Mouse (Mus musculus): ENCODE results near the gene Apoe. TPM values are rescaled to one million over a fixed set of nuclear protein-coding genes. Genes with fewer than 3 reads are reported as not detected.

Apoe gene
- total and polyA plus RNA-seq, 3 experiments = 6.2 to 16.7 (median 10.0) TPM

DNA sequence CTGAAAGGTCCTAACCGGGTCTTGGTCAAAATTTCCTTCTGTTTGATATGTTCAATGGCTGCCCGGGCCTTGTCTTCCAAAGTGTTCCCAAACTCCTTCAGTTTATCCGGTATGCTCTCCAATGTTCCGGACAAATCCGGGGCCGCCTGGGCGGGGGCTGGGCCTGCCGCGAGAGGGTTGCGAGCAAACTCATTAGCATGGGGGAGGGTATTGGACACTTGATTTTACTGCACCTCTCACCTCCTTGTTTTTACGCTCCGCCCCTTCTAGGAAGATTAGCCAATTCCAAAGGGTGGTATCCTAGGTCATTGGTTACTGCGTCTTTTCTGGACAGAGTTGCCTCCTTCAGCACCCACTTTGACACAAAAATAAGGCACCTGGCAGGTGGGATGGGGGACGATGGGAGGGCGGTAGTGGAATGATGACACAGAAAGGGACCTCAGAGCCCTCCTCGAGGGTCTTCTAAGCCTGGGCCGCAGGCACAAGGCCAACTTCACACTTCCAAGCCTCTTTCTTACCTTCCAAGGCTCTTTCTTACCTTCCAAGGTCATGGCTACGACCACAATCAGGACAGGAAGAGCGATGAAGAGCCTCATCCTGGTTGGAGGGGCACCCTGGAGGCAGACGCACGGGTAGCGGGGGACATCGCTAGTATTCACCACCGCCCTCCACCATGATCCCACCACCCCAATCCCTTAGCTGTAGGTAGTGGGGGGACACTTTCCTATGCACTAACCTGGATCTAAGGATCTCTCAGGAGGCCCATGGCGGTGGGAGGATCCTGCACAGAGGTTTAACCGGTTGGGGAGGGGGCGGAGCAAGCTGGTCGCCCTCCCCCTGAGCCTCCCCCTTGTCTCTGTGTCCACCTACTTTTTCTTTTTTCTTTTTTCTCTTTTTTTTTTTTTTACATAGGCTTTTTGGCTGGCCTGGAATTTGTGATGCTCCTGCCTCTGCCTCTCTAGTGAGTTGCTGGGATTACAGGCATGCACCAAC, 6.8 kb downstream of the Apoe start, which contains the start of gene Apoc1:
Apoc1 (minus strand) TSS at position 788 of the 993 bp plus-strand sequence.
- Histone ChIP-seq H3K27ac (ENCODE audit: insufficient read depth, low read depth) (no peak within 1 kb of the TSS), H3K4me2 (ENCODE audit: insufficient read depth, low read depth, poor library complexity, severe bottlenecking) (no peak within 1 kb of the TSS), H3K9ac (ENCODE audit: insufficient read depth, low read depth) (no peak within 1 kb of the TSS), H3K9me3 (replicated peaks; ENCODE audit: low read length) (peaks cover 5% of the 10 kb centered on the region), H3K36me3 (replicated peaks in 1 of 2; ENCODE audit: control insufficient read depth in 1 of 2, insufficient read depth in 1 of 2, low read length in 1 of 2) (peaks cover 10 to 14% of the 10 kb centered on the region in 2 experiments), H3K27me3 (replicated peaks) (no peaks in the 10 kb centered on the region), H3K4me3 (replicated peaks in 1 of 3; ENCODE audit: low read depth in 2 of 3, low read length in 2 of 3, poor library complexity in 1 of 3) (no peak within 1 kb of the TSS), H3K79me2 (replicated peaks; ENCODE audit: control insufficient read depth, extremely low read depth, insufficient read depth, poor library complexity, severe bottlenecking) (no peaks in the 10 kb centered on the region), H3K4me1 (ENCODE audit: control insufficient read depth in 1 of 2, insufficient read depth in 2 of 2) (0 out of 4 replicates have a peak, but pooled peaks cover 0 to under 1% of the 10 kb centered on the region in 2 experiments)
- no peak for DNase-seq (ENCODE audit: extremely low read depth)
- no peak for TF ChIP-seq CHD2 (IDR thresholded peaks at IDR 0.05; ENCODE audit: low read length)
- no peak for TF ChIP-seq SIN3A (IDR thresholded peaks at IDR 0.05; ENCODE audit: low read length)
- TF ChIP-seq RAD21 (IDR thresholded peaks at IDR 0.05; ENCODE audit: low read depth, low read length) = no peak
- TF ChIP-seq USF1 (IDR thresholded peaks at IDR 0.05; ENCODE audit: low read depth, low read length) = no peak
- TF ChIP-seq RCOR1 (conservative IDR thresholded peaks at IDR 0.05; ENCODE audit: low read depth, low read length) = no peak
- in situ Hi-C loops (cut with MboI; ENCODE audit: low pct_ligation_motif_present, low pct_unique_long_range_greater_than_20kb, low sequenced_read_pairs) (no loop called here), dilution Hi-C loops (cut with MboI; ENCODE audit: extremely low pct_ligation_motif_present, extremely low pct_unique_long_range_greater_than_20kb, low sequenced_read_pairs) (no loop called here)

DNA sequence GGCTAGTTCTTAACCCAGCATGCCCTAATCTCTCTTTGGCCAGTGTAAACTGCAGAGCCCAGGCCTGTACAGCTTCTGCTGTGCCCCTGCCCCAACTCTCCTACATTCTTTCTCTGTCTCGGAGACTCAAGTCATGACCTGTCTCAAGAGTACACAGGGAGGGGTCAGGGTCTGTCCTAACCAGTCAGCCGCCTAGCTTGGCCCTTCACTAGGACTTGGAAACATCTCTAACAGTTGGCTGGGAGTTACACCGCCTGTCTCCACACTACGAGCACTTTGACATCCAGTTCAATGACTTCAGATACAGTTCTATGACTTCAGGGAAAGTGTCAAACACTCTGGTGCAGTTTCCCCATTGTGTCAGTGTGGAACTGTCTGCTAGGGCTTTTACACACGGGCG, 7.6 kb downstream of the Apoe start:
- in situ Hi-C loops (cut with MboI; ENCODE audit: low pct_ligation_motif_present, low pct_unique_long_range_greater_than_20kb, low sequenced_read_pairs) (no loop called here), dilution Hi-C loops (cut with MboI; ENCODE audit: extremely low pct_ligation_motif_present, extremely low pct_unique_long_range_greater_than_20kb, low sequenced_read_pairs) (no loop called here)
- Histone ChIP-seq H3K27me3 (replicated peaks) (no peaks in the 10 kb centered on the region), H3K9me3 (replicated peaks; ENCODE audit: low read length) (peaks cover under 1% of the 10 kb centered on the region), H3K4me1 (ENCODE audit: control insufficient read depth in 1 of 2, insufficient read depth in 2 of 2) (peaks cover 0 to 8% of the 10 kb centered on the region in 2 experiments; a peak in 1 of 4 replicates), H3K4me3 (replicated peaks in 1 of 3; ENCODE audit: low read depth in 2 of 3, low read length in 2 of 3, poor library complexity in 1 of 3) (no peak overlapping the region), H3K79me2 (replicated peaks; ENCODE audit: control insufficient read depth, extremely low read depth, insufficient read depth, poor library complexity, severe bottlenecking) (no peaks in the 10 kb centered on the region), H3K9ac (ENCODE audit: insufficient read depth, low read depth) (no peak overlapping the region), H3K27ac (ENCODE audit: insufficient read depth, low read depth) (no peak overlapping the region), H3K4me2 (ENCODE audit: insufficient read depth, low read depth, poor library complexity, severe bottlenecking) (no peak overlapping the region), H3K36me3 (replicated peaks in 1 of 2; ENCODE audit: control insufficient read depth in 1 of 2, insufficient read depth in 1 of 2, low read length in 1 of 2) (peaks cover 3 to 7% of the 10 kb centered on the region in 2 experiments)
- DNase-seq (ENCODE audit: extremely low read depth) = no peak
- TF ChIP-seq MYC (IDR thresholded peaks at IDR 0.05; ENCODE audit: low read depth, low read length) (no peak), JUND (conservative IDR thresholded peaks at IDR 0.05; ENCODE audit: low read depth, low read length) (no peak), IRF4 (IDR thresholded peaks at IDR 0.05; ENCODE audit: low read depth, low read length) (no peak), ETS1 (conservative IDR thresholded peaks at IDR 0.05; ENCODE audit: low read depth, low read length) (no peak), TCF12 (IDR thresholded peaks at IDR 0.05; ENCODE audit: low read depth, low read length) (no peak), GABPA (IDR thresholded peaks at IDR 0.05; ENCODE audit: insufficient replicate concordance, low read depth, low read length) (no peak), ZKSCAN1 (IDR thresholded peaks at IDR 0.05; ENCODE audit: borderline replicate concordance, low read depth, low read length) (no peak), USF2 (conservative IDR thresholded peaks at IDR 0.05; ENCODE audit: low read depth, low read length) (no peak), NRF1 (IDR thresholded peaks at IDR 0.05; ENCODE audit: low read depth, low read length) (no peak), TBP (conservative IDR thresholded peaks at IDR 0.05; ENCODE audit: low read depth, low read length) (no peak), POLR2AphosphoS2 (IDR thresholded peaks at IDR 0.05; ENCODE audit: low read depth, low read length) (no peak), CTCF (conservative IDR thresholded peaks at IDR 0.05 in 1 of 2, IDR thresholded peaks at IDR 0.05 in 1 of 2; ENCODE audit: low read depth in 2 of 2, low read length in 2 of 2) (no peak), E2F4 (IDR thresholded peaks at IDR 0.05; ENCODE audit: insufficient replicate concordance, low read depth, low read length) (no peak), HCFC1 (IDR thresholded peaks at IDR 0.05; ENCODE audit: low read depth, low read length) (no peak), MXI1 (IDR thresholded peaks at IDR 0.05; ENCODE audit: low read depth, low read length) (no peak)
